Mouse (Mus musculus): ENCODE measurements around the gene Zfp52.
A peak's percentile ranks its signal among the peaks of the same experiment; 100 is the strongest.

The Zfp52 gene

GRCm38 (mm10) chr17:21566220-21566619, 30.9 kb downstream of the Zfp52 start:
- DNase-seq (ENCODE audit: low read depth), result peak; percentile 66

GRCm38 (mm10) chr17:21566728-21567349, 31.5 kb downstream of the Zfp52 start, which contains the start of gene Zfp948:
TSS of gene Zfp948 (plus strand) at chr17:21567008.
- peak; percentile 70 for DNase-seq (ENCODE audit: low read depth)

- peak; percentile 28 for DNase-seq (ENCODE audit: low read depth)
Observed at GRCm38 (mm10) chr17:21567696-21568095, 32.4 kb downstream of the Zfp52 start.

- DNase-seq (ENCODE audit: low read depth), result peak; percentile 21
Observed at GRCm38 (mm10) chr17:21579080-21579479, 43.7 kb downstream of the Zfp52 start.

DNA sequence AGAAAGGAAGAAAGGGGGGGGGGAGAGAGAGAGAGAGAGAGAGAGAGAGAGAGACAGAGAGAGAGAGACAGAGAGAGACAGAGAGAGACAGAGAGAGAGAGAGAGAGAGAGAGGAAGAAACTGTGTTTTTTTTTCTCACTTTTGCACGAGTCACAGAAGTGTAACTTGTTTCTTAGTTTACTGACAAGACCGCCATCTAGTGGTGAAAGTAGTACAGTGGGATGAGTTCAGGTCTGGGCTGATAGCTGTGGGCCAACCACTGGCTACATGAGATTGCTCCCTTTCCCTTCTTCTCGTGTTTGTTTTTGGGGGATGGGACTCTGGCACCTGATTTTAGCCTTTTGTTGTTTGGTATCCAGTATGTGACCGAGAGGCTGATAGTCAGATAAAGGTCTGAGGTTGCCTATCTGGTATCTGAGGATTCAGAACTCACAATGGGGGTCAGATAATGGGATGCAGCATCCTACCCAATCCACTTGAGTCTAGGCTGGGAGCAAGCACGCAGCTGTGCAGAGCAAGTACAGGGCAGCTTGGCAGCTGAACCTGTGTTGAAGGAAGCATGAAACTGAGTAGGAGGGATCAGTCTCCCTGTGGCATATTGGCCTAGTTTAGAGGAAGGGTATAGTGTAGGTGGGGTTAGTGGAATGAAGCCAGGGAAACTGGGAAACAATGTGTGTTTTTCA, 44.3 kb downstream of the Zfp52 start:
- DNase-seq (ENCODE audit: low read depth), result peak; percentile 78

- no peak for DNase-seq (ENCODE audit: low read depth)
Observed at GRCm38 (mm10) chr17:21585521-21585920, 50.2 kb downstream of the Zfp52 start.
